Mouse (Mus musculus) kidney, adult 2 months (tissue): ENCODE results near the gene Tnnc1.

ENCODE experiments used
- CTCF ChIP-seq: fragments of 200-500 bp; conservative IDR thresholded peaks from 2 replicates; pipeline ENCODE4 v1.5.1; 2011; ENCODE audit warnings: low read depth, mild to moderate bottlenecking, control low read depth, low read length, moderate library complexity, mixed read lengths; ENCODE audit not compliant: insufficient read depth, insufficient read length
- POLR2A ChIP-seq: fragments of 200-500 bp; IDR thresholded peaks from one replicate; pipeline ENCODE4 v1.6.1; 2011; ENCODE audit warnings: low read depth, low read length, control low read depth

DNA sequence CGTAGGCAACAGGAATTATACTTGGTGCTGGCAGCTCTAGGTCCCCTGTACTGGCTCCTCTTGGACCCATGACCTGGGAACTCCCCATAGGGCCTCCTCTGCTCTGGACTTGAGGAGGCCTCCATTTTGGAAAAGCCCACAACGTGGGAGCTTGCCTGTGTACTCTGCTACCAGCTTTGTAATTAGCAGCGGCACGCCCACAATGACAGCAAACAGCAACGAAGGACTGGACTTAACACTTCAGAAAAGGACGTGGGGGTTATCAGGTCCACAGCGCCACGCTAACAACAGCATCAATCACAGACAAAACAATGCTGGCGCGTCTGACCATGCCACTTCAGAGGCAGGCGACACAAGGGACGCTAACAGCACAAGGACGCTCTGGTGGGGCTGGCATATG lies 37.1 kb upstream of the Tnnc1 start:
- no peak for TF ChIP-seq CTCF
- TF ChIP-seq POLR2A = no peak
